Mouse (Mus musculus) right cerebral cortex, postnatal 4 days (tissue): Measurements from ENCODE around the gene Olfr101.

ENCODE experiments used
- DNase-seq: peaks from one replicate; pipeline ENCODE4 v3.0.0-alpha.2; 2022

Olfr101 gene

GRCm38 (mm10) chr17:37304213-37304612 is at the start of gene Olfr101:
TSS of gene Olfr101 (minus strand) at chr17:37304313.
- DNase-seq = no peak

GRCm38 (mm10) chr17:37339598-37339997 is 35.5 kb upstream of the Olfr101 start, which contains the start of gene Olfr103:
TSS of gene Olfr103 (minus strand) at chr17:37339698.
- no peak for DNase-seq

- DNase-seq = no peak
Measured at GRCm38 (mm10) chr17:37316954-37317353, 12.8 kb upstream of the Olfr101 start, which contains the start of gene Olfr102. TSS of gene Olfr102 (minus strand) at chr17:37317054.

GRCm38 (mm10) chr17:37310146-37310699 is 6.1 kb upstream of the Olfr101 start:
- DNase-seq = no peak

GRCm38 (mm10) chr17:37308483-37308882 is 4.4 kb upstream of the Olfr101 start:
- DNase-seq = no peak

- DNase-seq = no peak
Measured at GRCm38 (mm10) chr17:37283360-37283759, 20.8 kb downstream of the Olfr101 start, which contains the start of gene Olfr99. TSS of gene Olfr99 (minus strand) at chr17:37283460.

- no peak for DNase-seq
Measured at GRCm38 (mm10) chr17:37280331-37280730, 23.8 kb downstream of the Olfr101 start.

- no peak for DNase-seq
Measured at GRCm38 (mm10) chr17:37276573-37276972, 27.5 kb downstream of the Olfr101 start.

- no peak for DNase-seq
Measured at GRCm38 (mm10) chr17:37275626-37276248, 28.4 kb downstream of the Olfr101 start.

GRCm38 (mm10) chr17:37270702-37271092 is 33.4 kb downstream of the Olfr101 start:
- DNase-seq = no peak

- DNase-seq = peak; percentile 89
Measured at GRCm38 (mm10) chr17:37270058-37270701, 33.9 kb downstream of the Olfr101 start, which contains the start of gene H2-M3. TSS of gene H2-M3 (plus strand) at chr17:37270220.

- DNase-seq = no peak
Measured at GRCm38 (mm10) chr17:37263626-37264025, 40.5 kb downstream of the Olfr101 start, which contains the start of gene Olfr98. TSS of gene Olfr98 (minus strand) at chr17:37263749.

- no peak for DNase-seq
Measured at GRCm38 (mm10) chr17:37250544-37250943, 53.6 kb downstream of the Olfr101 start.

- DNase-seq = no peak
Measured at GRCm38 (mm10) chr17:37249460-37249859, 54.7 kb downstream of the Olfr101 start.
